Comparison of ENCODE assay signal across 28 mouse cellular contexts in the genomic region with DNA sequence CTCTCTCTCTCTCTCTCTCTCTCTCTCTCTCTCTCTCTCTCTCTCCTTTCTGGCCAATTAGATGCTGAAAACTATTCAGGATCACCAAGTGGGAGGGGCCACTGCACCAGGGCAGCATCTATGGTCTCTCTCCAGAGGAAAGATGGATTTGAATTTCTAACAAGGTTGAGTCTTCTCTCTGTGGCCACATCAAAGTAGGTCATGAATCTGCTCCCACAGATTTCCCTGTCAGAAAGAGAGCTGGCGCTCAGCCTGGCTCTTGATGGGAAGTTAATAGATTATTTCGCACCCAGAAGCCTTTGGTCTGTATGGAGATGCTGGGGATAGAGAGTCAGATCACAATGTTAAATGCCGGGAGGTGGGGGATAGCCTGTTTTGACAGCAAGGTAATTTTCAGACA. TPM values are rescaled to one million over a fixed set of nuclear protein-coding genes. Genes with fewer than 3 reads are reported as not detected.
DNase-seq lines count a peak whose midpoint lies in the region; ATAC-seq lines count a peak whose summit lies in the region.
"Had no signal": no experiment of that assay in that cellular context is flagged by ENCODE, and none has a peak within 500 bp of the region (broad histone marks: within the 10 kb centered on the region; RNA-seq: fewer than 3 reads in every experiment).

No protein-coding gene starts in this region.

- H3K27ac ChIP-seq in forebrain, embryonic 14.5 days (ENCODE audit: low read depth, low read length), result no peak overlapping the region
- H3K27ac ChIP-seq in forebrain, embryonic 11.5 days (ENCODE audit: low read depth, low read length), result no peak overlapping the region
- H3K27ac ChIP-seq in midbrain, embryonic 12.5 days (replicated peaks), result peak overlapping the region; percentile 30; the same call in 1 of the 2 replicates
- H3K27ac ChIP-seq in midbrain, embryonic 15.5 days, result no peak overlapping the region
- H3K27ac ChIP-seq: embryonic facial prominence, embryonic 15.5 days; heart, embryonic 10.5 days; kidney, embryonic 15.5 days; left cerebral cortex, adult 2 months; limb, embryonic 10.5 days; liver, embryonic 15.5 days; lung, embryonic 15.5 days; macrophage; neural tube, embryonic 12.5 days had no signal

- no peaks in the 10 kb centered on the region for H3K4me1 ChIP-seq in forebrain, embryonic 14.5 days (ENCODE audit: control insufficient read depth, insufficient read depth, low read length)
- H3K4me1 ChIP-seq in forebrain, embryonic 11.5 days (replicated peaks; ENCODE audit: control insufficient read depth, insufficient read depth, low read length), result peaks cover 2% of the 10 kb centered on the region; the same call in 1 of the 2 replicates
- H3K4me1 ChIP-seq in midbrain, embryonic 12.5 days, result peaks cover 18% of the 10 kb centered on the region
- H3K4me1 ChIP-seq in midbrain, embryonic 15.5 days, result peaks cover 26% of the 10 kb centered on the region
- H3K4me1 ChIP-seq: embryonic facial prominence, embryonic 15.5 days; limb, embryonic 10.5 days; liver, embryonic 15.5 days; lung, embryonic 15.5 days had no signal

- ATAC-seq in forebrain, embryonic 14.5 days, result 0 out of 2 replicates have a peak, but pooled peaks have one; percentile 33
- ATAC-seq in forebrain, embryonic 11.5 days (replicated peaks; ENCODE audit: low FRiP score), result no peak
- ATAC-seq in midbrain, embryonic 12.5 days (ENCODE audit: low FRiP score, low read depth), result no peak
- no peak for ATAC-seq in midbrain, embryonic 15.5 days (replicated peaks)

- H3K4me3 ChIP-seq in forebrain, embryonic 14.5 days (ENCODE audit: low read depth, low read length), result no peak overlapping the region
- no peak overlapping the region for H3K4me3 ChIP-seq in forebrain, embryonic 11.5 days (ENCODE audit: low read depth, low read length)
- H3K4me3 ChIP-seq in midbrain, embryonic 12.5 days, result no peak overlapping the region
- H3K4me3 ChIP-seq in midbrain, embryonic 15.5 days, result no peak overlapping the region
- H3K4me3 ChIP-seq: embryonic facial prominence, embryonic 15.5 days; heart, embryonic 10.5 days; kidney, embryonic 15.5 days; left cerebral cortex, adult 2 months; limb, embryonic 10.5 days; liver, embryonic 15.5 days; lung, embryonic 15.5 days; neural tube, embryonic 12.5 days had no signal

- no peaks in the 10 kb centered on the region for H3K36me3 ChIP-seq in forebrain, embryonic 14.5 days (ENCODE audit: control insufficient read depth, insufficient read depth, low read length)
- H3K36me3 ChIP-seq in forebrain, embryonic 11.5 days (ENCODE audit: control insufficient read depth, insufficient read depth, low read length), result no peaks in the 10 kb centered on the region
- H3K36me3 ChIP-seq in midbrain, embryonic 12.5 days, result no peaks in the 10 kb centered on the region
- no peaks in the 10 kb centered on the region for H3K36me3 ChIP-seq in midbrain, embryonic 15.5 days (replicated peaks)
- H3K36me3 ChIP-seq: embryonic facial prominence, embryonic 15.5 days; heart, embryonic 10.5 days; kidney, embryonic 15.5 days; limb, embryonic 10.5 days; liver, embryonic 15.5 days; lung, embryonic 15.5 days; neural tube, embryonic 12.5 days had no signal

- 50% methylated on average over 3 of the region's 3 CpGs for WGBS in forebrain, embryonic 14.5 days
- WGBS in forebrain, embryonic 11.5 days, result 79% methylated on average over 3 of the region's 3 CpGs
- 60% methylated on average over 3 of the region's 3 CpGs for WGBS in midbrain, embryonic 12.5 days
- WGBS in midbrain, embryonic 15.5 days, result 35% methylated on average over 3 of the region's 3 CpGs

- no peaks in the 10 kb centered on the region for H3K27me3 ChIP-seq in forebrain, embryonic 14.5 days (replicated peaks; ENCODE audit: control insufficient read depth, insufficient read depth, low read length)
- H3K27me3 ChIP-seq in forebrain, embryonic 11.5 days (ENCODE audit: control insufficient read depth, insufficient read depth, low read length), result no peaks in the 10 kb centered on the region
- H3K27me3 ChIP-seq in midbrain, embryonic 12.5 days, result peaks cover 7% of the 10 kb centered on the region; the same call in 1 of the 2 replicates
- no peaks in the 10 kb centered on the region for H3K27me3 ChIP-seq in midbrain, embryonic 15.5 days (replicated peaks)
- H3K27me3 ChIP-seq: neural tube, embryonic 12.5 days had no signal

- H3K9ac ChIP-seq in forebrain, embryonic 14.5 days (ENCODE audit: low read length), result no peak overlapping the region
- no peak overlapping the region for H3K9ac ChIP-seq in forebrain, embryonic 11.5 days (ENCODE audit: low read length)
- no peak overlapping the region for H3K9ac ChIP-seq in midbrain, embryonic 12.5 days (replicated peaks)
- no peak overlapping the region for H3K9ac ChIP-seq in midbrain, embryonic 15.5 days
- H3K9ac ChIP-seq: embryonic facial prominence, embryonic 15.5 days; kidney, embryonic 15.5 days; liver, embryonic 15.5 days; lung, embryonic 15.5 days; neural tube, embryonic 12.5 days had no signal

- no peak overlapping the region for H3K4me2 ChIP-seq in forebrain, embryonic 14.5 days (ENCODE audit: low read length)
- no peak overlapping the region for H3K4me2 ChIP-seq in forebrain, embryonic 11.5 days (ENCODE audit: low read depth, low read length, severe bottlenecking)
- H3K4me2 ChIP-seq in midbrain, embryonic 12.5 days (replicated peaks), result no peak overlapping the region
- H3K4me2 ChIP-seq in midbrain, embryonic 15.5 days, result no peak overlapping the region
- H3K4me2 ChIP-seq: embryonic facial prominence, embryonic 15.5 days; kidney, embryonic 15.5 days; liver, embryonic 15.5 days; lung, embryonic 15.5 days; neural tube, embryonic 12.5 days had no signal

- no peaks in the 10 kb centered on the region for H3K9me3 ChIP-seq in forebrain, embryonic 14.5 days (replicated peaks; ENCODE audit: control insufficient read depth, low read length)
- H3K9me3 ChIP-seq in forebrain, embryonic 11.5 days (ENCODE audit: control insufficient read depth, low read length), result no peaks in the 10 kb centered on the region
- H3K9me3 ChIP-seq in midbrain, embryonic 12.5 days, result no peaks in the 10 kb centered on the region
- no peaks in the 10 kb centered on the region for H3K9me3 ChIP-seq in midbrain, embryonic 15.5 days
- H3K9me3 ChIP-seq: embryonic facial prominence, embryonic 15.5 days; heart, embryonic 10.5 days; kidney, embryonic 15.5 days; limb, embryonic 10.5 days; liver, embryonic 15.5 days; lung, embryonic 15.5 days; neural tube, embryonic 12.5 days had no signal

- peak; percentile 24 for DNase-seq in forebrain, embryonic 14.5 days (ENCODE audit: low spot score)
- DNase-seq in forebrain, embryonic 11.5 days (ENCODE audit: low spot score), result no peak
- DNase-seq in cerebellum, adult 11 months, result peak; percentile 17
- peak; percentile 72 to 73 for DNase-seq in cerebellum, postnatal 10 days
- no peak for DNase-seq in embryo, embryonic 11 days
- DNase-seq in kidney, postnatal 14 days, result no peak
- DNase-seq: adrenal gland, postnatal 14 days; heart, postnatal 4 days; kidney, adult 11 months; liver; right cerebral cortex, adult 18-20 months; right cerebral cortex, postnatal 4 days; thymus, postnatal 36 days had no signal

RNA-seq across cellular contexts. Expression of gene Pramel1, which starts 12.1 kb away (rescaled TPM):
- polyA plus RNA-seq in forebrain, embryonic 14.5 days (2014; fragmentation: Nextera tagmentation; extraction: Ambion mirVana), result not detected in 2 replicates
- not detected in 2 replicates for polyA plus RNA-seq in forebrain, embryonic 11.5 days (2014; fragmentation: Nextera tagmentation; extraction: Ambion mirVana)
- not detected in 2 replicates for polyA plus RNA-seq in midbrain, embryonic 12.5 days (2016; fragmentation: Nextera tagmentation; extraction: Ambion mirVana)
- polyA plus RNA-seq in midbrain, embryonic 15.5 days (2015; fragmentation: Nextera tagmentation; extraction: Ambion mirVana), result not detected in 2 replicates
- polyA plus RNA-seq: embryonic facial prominence, embryonic 15.5 days; gonadal fat pad, adult 2 months; heart, embryonic 10.5 days; heart, embryonic 16.5 days; kidney, embryonic 15.5 days; large intestine, adult 2 months; limb, embryonic 10.5 days; liver, embryonic 15.5 days; lung, embryonic 15.5 days; macrophage; neural tube, embryonic 12.5 days; stomach, embryonic 14.5 days had no signal

RNA-seq across cellular contexts. Expression of gene Pramef8, which starts 30.1 kb away (rescaled TPM):
- 15.6 and 16.3 TPM in 2 replicates for polyA plus RNA-seq in forebrain, embryonic 14.5 days (2014; fragmentation: Nextera tagmentation; extraction: Ambion mirVana)
- polyA plus RNA-seq in forebrain, embryonic 11.5 days (2014; fragmentation: Nextera tagmentation; extraction: Ambion mirVana), result 18.1 and 23.0 TPM in 2 replicates
- 22.0 and 23.1 TPM in 2 replicates for polyA plus RNA-seq in midbrain, embryonic 12.5 days (2016; fragmentation: Nextera tagmentation; extraction: Ambion mirVana)
- 25.6 and 27.4 TPM in 2 replicates for polyA plus RNA-seq in midbrain, embryonic 15.5 days (2015; fragmentation: Nextera tagmentation; extraction: Ambion mirVana)

RNA-seq across cellular contexts. Expression of gene Lrrc38, which starts 32.6 kb away (rescaled TPM):
- polyA plus RNA-seq in forebrain, embryonic 14.5 days (2014; fragmentation: Nextera tagmentation; extraction: Ambion mirVana), result 0.09 TPM in 1 of 2 replicates, not detected in the other
- polyA plus RNA-seq in forebrain, embryonic 11.5 days (2014; fragmentation: Nextera tagmentation; extraction: Ambion mirVana), result not detected in 2 replicates
- polyA plus RNA-seq in midbrain, embryonic 12.5 days (2016; fragmentation: Nextera tagmentation; extraction: Ambion mirVana), result 0.16 and 0.37 TPM in 2 replicates
- polyA plus RNA-seq in midbrain, embryonic 15.5 days (2015; fragmentation: Nextera tagmentation; extraction: Ambion mirVana), result 0.27 and 0.31 TPM in 2 replicates
- polyA plus RNA-seq: gonadal fat pad, adult 2 months; large intestine, adult 2 months; macrophage; stomach, embryonic 14.5 days had no signal

Comparison
In these comparisons a context has a peak if more than half of its experiments do, and no peak if none do; other contexts are left out.
1. DNase-seq: peak in forebrain, embryonic 14.5 days (single experiment), cerebellum, adult 11 months (single experiment) and cerebellum, postnatal 10 days (2 of 2); none in forebrain, embryonic 11.5 days (single experiment), embryo, embryonic 11 days (single experiment) and kidney, postnatal 14 days (single experiment).